Mouse (Mus musculus) bone marrow macrophage, adult 2 months (primary cell): ENCODE measurements around the gene Gstt1. TPM values are rescaled to one million over a fixed set of nuclear protein-coding genes. Genes with fewer than 3 reads are reported as not detected.

Experiments used
- H3K27ac ChIP-seq: 2 replicates; pipeline ENCODE4 v1.5.1; 2012; ENCODE audit warnings: low read depth, low read length; ENCODE audit not compliant: insufficient read depth
- H3K4me1 ChIP-seq: 2 replicates; pipeline ENCODE4 v1.6.1; 2012; ENCODE audit warnings: low read length; ENCODE audit not compliant: control insufficient read depth, insufficient read depth
- H3K4me3 ChIP-seq: 2 replicates; pipeline ENCODE4 v1.5.1; 2012; ENCODE audit warnings: mild to moderate bottlenecking, low read length, moderate library complexity; ENCODE audit not compliant: insufficient read depth
- CTCF ChIP-seq: IDR thresholded peaks from 2 replicates; pipeline ENCODE4 v1.5.1; 2012; ENCODE audit warnings: low read depth, mild to moderate bottlenecking, low read length, moderate library complexity
- POLR2A ChIP-seq: IDR thresholded peaks from 2 replicates; pipeline ENCODE4 v1.6.1; 2012; ENCODE audit warnings: mild to moderate bottlenecking, low read depth, low read length, borderline replicate concordance
- polyA plus RNA-seq: library from polyadenylated mRNA; stranded (reverse); fragments of >200 nt; gene quantifications from 2 replicates; pipeline ENCODE4 v1.2.4, GENCODE M21; 2012; ENCODE audit not compliant: missing spikeins, insufficient read depth, insufficient read length

Gstt1 gene
- polyA plus RNA-seq, 1 experiment = 4.1 TPM

- peaks cover 21% of the 10 kb centered on the region for H3K4me1 ChIP-seq
- TF ChIP-seq CTCF (no peak), POLR2A (no peak)
- H3K4me3 ChIP-seq = peak overlapping the region; percentile 78
- H3K27ac ChIP-seq = peak overlapping the region; percentile 98
These were observed 35.9 kb upstream of the Gstt1 start for GRCm38 (mm10) chr10:75834250-75834649.

- peaks cover 27% of the 10 kb centered on the region for H3K4me1 ChIP-seq
- TF ChIP-seq POLR2A = no peak
- no peak overlapping the region for H3K27ac ChIP-seq
- H3K4me3 ChIP-seq = no peak overlapping the region; the same call in 1 of the 2 replicates
These were observed 35.2 kb upstream of the Gstt1 start for GRCm38 (mm10) chr10:75833456-75834080.

- TF ChIP-seq CTCF (peak; percentile 85), POLR2A (no peak)
- H3K4me1 ChIP-seq = peaks cover 31% of the 10 kb centered on the region
- no peak overlapping the region for H3K27ac ChIP-seq
- H3K4me3 ChIP-seq = no peak overlapping the region
These were observed 34.0 kb upstream of the Gstt1 start for GRCm38 (mm10) chr10:75832272-75832895.

GRCm38 (mm10) chr10:75830275-75830670, 31.9 kb upstream of the Gstt1 start:
- TF ChIP-seq CTCF (no peak), POLR2A (no peak)

GRCm38 (mm10) chr10:75829529-75830274, 31.3 kb upstream of the Gstt1 start:
- H3K27ac ChIP-seq = no peak overlapping the region
- no peak overlapping the region for H3K4me3 ChIP-seq
- no peak for TF ChIP-seq POLR2A
- no peak for TF ChIP-seq CTCF
- H3K4me1 ChIP-seq = peaks cover 36% of the 10 kb centered on the region

More at GRCm38 (mm10) chr10:75830275-75830670, 31.9 kb upstream of the Gstt1 start:
- peaks cover 36% of the 10 kb centered on the region for H3K4me1 ChIP-seq
- H3K27ac ChIP-seq = no peak overlapping the region
- H3K4me3 ChIP-seq = no peak overlapping the region

GRCm38 (mm10) chr10:75828500-75828931, 30.1 kb upstream of the Gstt1 start:
- H3K4me1 ChIP-seq = peaks cover 36% of the 10 kb centered on the region
- no peak for TF ChIP-seq CTCF
- no peak for TF ChIP-seq POLR2A
- H3K27ac ChIP-seq = no peak overlapping the region
- no peak overlapping the region for H3K4me3 ChIP-seq

- no peak overlapping the region for H3K4me3 ChIP-seq
- peaks cover 36% of the 10 kb centered on the region for H3K4me1 ChIP-seq
- no peak for TF ChIP-seq CTCF
- no peak for TF ChIP-seq POLR2A
- no peak overlapping the region; the same call in 1 of the 2 replicates for H3K27ac ChIP-seq
These were observed 29.4 kb upstream of the Gstt1 start for GRCm38 (mm10) chr10:75827668-75828360.

GRCm38 (mm10) chr10:75824530-75824929, 26.1 kb upstream of the Gstt1 start:
- Histone ChIP-seq H3K4me1 (peaks cover 25% of the 10 kb centered on the region), H3K27ac (no peak overlapping the region), H3K4me3 (no peak overlapping the region)
- TF ChIP-seq CTCF = no peak
- no peak for TF ChIP-seq POLR2A

- H3K4me1 ChIP-seq = peaks cover 18% of the 10 kb centered on the region
- no peak overlapping the region for H3K27ac ChIP-seq
- TF ChIP-seq POLR2A (no peak), CTCF (no peak)
- no peak overlapping the region for H3K4me3 ChIP-seq
These were observed 25.4 kb upstream of the Gstt1 start for GRCm38 (mm10) chr10:75823782-75824181.
